Mouse (Mus musculus) retina, adult 2 months (tissue): ENCODE measurements at regions not wholly inside any gene's neighbourhood (a gene's known extent, or its start where the extent isn't known, plus 50 kb on each side); places are given as distances from the start of the nearest gene placed in this dataset.
"Not testable (repeated sequence)": the region's sequence is repeated elsewhere in the genome, so short reads cannot be mapped to it uniquely, and the experiment has no call there.

Source experiments
- DNase-seq: peaks from one replicate; pipeline ENCODE4 v3.0.0-alpha.2; 2012; ENCODE audit warnings: low read depth, low spot score

DNA sequence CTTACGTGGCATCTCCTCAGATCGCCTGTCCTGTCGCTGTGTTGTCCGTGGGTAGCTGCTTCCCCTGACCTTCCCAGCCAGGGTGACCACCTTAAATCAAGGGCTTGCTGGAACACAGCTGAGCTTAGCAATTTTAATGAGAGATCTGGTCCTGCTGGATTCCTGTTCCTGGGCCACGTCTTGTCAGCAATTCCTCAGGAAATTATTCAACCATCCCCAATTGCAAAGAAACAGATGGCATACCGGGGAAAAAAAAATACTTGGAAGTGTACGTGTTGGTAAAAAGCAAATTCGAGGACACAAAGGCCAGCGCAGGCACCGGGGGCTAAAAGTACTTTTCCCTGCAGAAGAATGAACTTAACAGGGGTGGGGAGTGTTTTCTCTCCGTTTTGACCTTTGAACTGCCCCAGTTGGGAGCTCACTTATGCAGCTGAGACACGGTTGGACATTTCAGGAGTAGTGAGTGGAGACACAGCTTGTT is 107.0 kb upstream of the Rhobtb1 start:
- no peak for DNase-seq

DNA sequence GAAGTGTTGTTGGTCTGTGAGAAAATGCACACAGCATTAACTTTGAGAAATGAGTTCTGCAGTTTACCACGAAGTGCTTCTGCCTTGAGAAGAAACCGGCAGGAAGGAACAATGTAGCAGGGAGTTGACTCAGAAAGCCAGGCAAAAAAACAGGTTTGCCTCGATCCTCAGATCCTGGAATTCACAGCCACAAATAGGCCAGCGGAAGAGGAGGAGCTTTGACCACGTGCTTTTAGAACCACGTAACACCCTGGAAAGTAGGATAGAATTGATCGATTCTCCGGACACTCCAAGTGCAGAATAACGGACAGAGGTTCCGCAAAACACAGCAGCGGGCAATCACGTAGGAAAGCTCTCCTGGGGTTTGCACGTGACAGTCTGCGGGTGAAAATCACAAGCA is 106.0 kb upstream of the Rhobtb1 start:
- no peak for DNase-seq

DNA sequence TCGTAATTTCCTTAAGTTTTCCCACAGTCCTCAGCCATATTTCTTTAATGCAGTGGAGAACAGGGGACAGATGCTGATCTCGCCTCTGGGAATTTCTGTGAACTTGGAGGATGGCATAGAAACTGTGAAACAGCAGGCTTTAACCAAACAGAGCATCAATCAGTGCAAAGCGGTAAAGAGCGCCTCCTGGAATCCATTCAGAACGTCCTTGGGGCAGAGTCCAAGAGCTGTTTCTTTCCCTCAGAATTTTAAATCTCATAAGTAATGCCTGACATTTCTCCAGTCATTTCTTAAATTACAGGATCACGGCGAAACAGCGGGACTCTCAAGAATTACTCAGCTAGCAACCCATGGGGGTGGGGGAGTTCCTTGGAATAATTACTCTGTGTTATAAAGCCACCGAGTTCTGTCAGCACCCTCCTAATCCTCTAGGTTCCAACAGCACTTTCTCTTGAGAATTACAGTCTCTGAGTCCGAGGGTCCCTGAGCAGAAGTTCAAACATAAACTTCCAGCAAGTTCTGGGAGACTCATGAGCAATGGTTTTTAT is 105.2 kb upstream of the Rhobtb1 start:
- DNase-seq = no peak

DNA sequence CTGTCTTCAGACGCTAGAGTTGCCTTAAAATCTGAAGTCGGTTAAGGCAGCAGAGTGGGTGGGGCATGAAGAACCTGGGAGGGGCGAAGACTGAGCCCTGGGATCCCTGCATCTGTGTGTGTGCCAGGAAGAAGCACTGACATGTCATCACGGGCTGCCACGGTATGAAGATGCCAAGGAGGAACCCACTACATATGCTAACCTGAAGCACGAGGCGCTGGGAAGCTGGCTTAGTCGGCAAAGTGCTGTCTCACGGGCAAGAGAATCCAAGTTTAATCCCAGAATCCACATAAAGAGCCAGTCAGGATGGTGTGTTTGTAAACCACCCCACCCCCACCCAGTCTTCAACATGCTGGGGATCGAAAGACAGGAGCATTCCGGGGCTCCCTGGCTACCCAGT is 73.2 kb upstream of the Rhobtb1 start:
- no peak for DNase-seq

DNA sequence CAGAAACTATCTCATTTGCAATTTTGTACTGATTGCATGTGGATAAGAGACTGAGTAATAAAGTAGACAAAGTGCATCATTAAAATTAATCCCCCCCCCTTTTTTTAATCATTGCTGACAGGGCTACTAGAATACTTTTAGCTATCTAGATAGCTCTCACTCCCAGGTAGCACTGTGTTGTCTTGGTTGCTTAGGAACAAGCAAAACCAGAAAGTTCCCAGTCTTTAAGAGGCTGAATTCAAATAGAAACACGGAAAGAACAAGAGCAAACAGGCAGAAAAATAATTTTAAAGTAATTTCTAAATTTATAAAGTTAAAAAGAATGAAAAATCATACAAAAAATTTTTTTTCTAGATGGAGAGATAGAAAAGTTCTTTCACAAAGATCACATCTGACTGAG is 65.0 kb upstream of the Rhobtb1 start:
- DNase-seq = no peak

DNA sequence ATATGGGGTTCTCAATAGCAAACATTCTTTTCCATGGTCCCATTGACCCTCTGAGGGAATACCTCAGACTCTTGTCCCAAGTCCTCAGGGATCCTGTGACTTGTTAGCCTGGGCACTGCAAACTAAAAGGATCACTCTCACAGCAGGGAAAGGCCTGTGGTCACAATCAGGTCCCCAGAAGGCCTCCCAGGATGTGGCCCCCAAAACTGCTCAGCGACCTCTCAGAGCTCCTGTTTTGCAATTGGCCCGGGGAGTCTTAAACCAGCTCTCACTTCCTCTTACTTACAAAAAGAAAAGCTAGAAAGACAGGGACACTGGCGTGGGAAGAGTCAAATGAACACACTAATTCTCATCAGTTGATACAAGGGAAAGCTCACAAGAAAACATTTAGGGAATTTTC is 59.4 kb upstream of the Rhobtb1 start:
- DNase-seq = no peak

DNA sequence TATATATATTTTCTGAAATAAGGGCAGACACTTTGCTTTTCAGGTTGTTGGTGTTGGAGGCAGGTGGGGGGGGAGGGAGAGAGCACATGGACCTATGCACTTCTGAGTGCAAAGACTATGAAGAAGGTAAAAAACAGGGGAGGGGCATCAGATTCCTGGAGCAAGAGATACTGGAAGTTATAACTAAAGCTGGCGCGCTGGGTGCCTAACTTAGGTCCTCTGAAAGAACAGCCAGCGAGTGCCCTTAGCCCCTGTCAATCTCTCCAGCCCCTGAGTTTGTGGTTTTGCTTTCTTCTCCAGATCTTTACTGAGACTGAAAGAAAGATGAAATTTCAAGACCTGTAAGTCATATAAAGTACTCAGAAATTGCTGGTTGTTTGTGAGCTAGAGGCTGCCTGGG is 51.2 kb upstream of the Rhobtb1 start:
- no peak for DNase-seq

DNA sequence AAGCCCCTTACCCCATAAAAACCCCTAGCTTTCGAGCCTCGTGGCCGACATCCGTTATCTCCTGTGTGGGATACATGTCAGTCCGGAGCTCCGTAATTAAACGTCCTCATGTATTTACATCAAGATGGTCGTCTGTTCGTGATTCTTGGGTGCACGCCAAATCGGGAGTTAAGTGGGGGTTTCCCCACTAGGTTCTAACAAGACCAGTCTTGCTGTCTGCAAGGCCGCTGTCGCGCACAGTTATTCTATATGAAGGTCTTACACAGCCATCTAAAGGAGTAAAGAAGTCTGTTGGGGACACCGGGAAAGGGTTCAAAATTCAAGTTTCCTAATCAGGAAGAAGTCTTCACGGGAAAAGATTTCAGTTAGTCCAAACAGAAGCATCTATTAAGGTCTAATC is 50.5 kb upstream of the Rhobtb1 start:
- DNase-seq = not testable (repeated sequence)
